Mouse (Mus musculus) E14TG2a.4 (cell line): Measurements from ENCODE around the gene Asb2.
A peak's percentile ranks its signal among the peaks of the same experiment; 100 is the strongest.

Source experiments
- H3K27me3 ChIP-seq: 2 replicates; pipeline ENCODE4 v1.6.1; 2014; ENCODE audit warnings: low read length, control low read depth; ENCODE audit not compliant: insufficient read depth
- H3K36me3 ChIP-seq: 2 replicates; pipeline ENCODE4 v1.6.1; 2014; ENCODE audit warnings: low read length, control low read depth; ENCODE audit not compliant: insufficient read depth
- H3K4me1 ChIP-seq: replicated peaks from 2 replicates; pipeline ENCODE4 v1.6.1; 2014; ENCODE audit warnings: low read depth, low read length, control low read depth
- H3K4me3 ChIP-seq: replicated peaks from 2 replicates; pipeline ENCODE4 v1.5.1; 2014; ENCODE audit warnings: mild to moderate bottlenecking, low read length
- H3K9me3 ChIP-seq: 2 replicates; pipeline ENCODE4 v1.6.1; 2014; ENCODE audit warnings: low read length, control low read depth
- CTCF ChIP-seq: conservative IDR thresholded peaks from 2 replicates; pipeline ENCODE4 v1.5.1; 2014; ENCODE audit warnings: low read length
- NANOG ChIP-seq: IDR thresholded peaks from 2 replicates; pipeline ENCODE4 v1.6.1; 2014; ENCODE audit warnings: borderline replicate concordance, low read length, mixed read lengths
- POU5F1 ChIP-seq: IDR thresholded peaks from 2 replicates; pipeline ENCODE4 v1.6.1; 2014; ENCODE audit warnings: low read length, borderline replicate concordance

Gene Asb2

DNA sequence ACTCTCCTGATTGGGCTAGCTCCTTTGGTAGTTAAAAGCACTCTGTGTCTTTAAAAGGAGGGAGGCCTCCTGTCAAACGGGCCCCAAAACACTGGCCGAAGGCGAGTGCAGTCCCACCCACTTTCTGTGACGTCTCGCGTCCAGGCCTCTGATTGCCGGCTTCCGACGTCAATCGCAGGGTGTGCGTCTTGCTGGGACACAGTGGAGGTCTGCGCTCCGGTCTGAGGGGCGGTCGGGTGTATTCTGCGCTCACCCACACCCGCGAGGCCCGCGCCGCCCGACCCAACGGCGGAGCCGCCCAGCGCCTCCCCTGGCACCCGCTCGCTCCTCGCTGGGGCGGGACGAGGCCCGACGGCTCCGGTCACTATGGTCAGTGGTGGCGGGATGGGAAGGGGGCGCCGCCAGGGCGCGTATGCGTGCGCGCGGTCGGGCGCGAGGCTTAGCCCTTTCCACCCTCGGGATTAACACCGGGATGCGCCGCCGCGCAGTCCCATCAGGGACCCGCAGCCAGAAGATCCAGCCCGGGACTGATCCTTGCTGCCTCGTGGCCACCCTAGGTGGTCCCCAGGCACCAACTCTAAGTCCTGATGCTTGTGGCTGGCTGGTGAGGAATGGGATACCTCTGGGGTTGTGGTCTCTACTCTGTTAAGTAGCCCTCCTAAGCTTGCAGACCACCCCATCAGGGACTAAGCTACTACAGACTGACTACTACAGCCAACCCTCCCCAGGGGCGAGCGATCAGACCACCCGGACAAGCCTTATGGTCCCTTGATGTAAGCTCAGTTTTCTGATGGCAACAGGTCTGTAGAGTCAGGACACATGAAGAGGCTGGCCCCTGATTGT, 32.9 kb upstream of the Asb2 start, which contains the start of gene Otub2:
TSS of gene Otub2 (plus strand) at position 178 of the 843 bp plus-strand sequence.
- H3K4me3 ChIP-seq = peak within 1 kb of the TSS; percentile 89
- H3K27me3 ChIP-seq = peaks cover 10% of the 10 kb centered on the region
- H3K9me3 ChIP-seq = no peaks in the 10 kb centered on the region
- H3K36me3 ChIP-seq = no peaks in the 10 kb centered on the region; the same call in 1 of the 2 replicates
- peaks cover 9% of the 10 kb centered on the region for H3K4me1 ChIP-seq
- TF ChIP-seq POU5F1 = no peak
- TF ChIP-seq CTCF = no peak
- no peak for TF ChIP-seq NANOG

DNA sequence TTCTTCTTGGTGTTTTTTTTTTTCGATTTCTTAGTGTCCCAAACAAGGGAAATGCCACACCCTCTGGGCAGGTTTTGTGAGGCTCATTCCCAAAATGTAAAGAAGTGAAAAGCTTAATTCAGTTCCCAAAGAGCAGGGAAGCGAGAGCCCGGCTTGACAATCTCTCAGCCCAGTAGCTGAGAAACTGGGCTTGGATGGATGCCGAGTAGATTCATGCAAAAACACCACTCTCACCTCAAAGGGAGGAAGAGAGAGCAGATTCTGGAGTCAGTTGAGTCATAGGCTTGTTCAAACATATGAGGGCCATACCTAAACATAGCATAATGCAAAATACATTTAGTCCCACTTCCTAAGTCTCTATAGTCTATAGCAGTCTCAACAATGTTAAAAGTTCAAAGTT, 24.4 kb upstream of the Asb2 start:
- TF ChIP-seq POU5F1 (no peak), CTCF (no peak)
- no peaks in the 10 kb centered on the region for H3K36me3 ChIP-seq

DNA sequence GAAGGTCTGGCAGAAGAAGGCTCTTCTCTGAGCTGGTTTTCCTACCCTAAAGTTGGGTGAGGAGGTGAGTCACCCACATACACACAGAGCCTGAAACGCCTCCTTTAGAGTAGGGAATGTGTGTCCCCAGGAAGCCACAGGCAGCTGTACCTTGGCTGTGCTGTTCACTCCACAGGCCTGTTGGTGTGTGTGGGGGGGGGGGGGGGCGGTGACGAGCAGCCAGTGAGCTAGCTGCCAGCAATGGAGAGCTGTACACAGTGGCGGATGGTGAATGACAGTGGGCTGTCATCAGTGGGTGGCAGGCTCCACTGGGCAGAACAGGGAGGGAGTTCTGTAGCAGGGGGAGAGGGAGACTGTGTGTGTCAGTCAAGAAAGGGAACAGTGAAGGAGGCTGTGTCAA, 21.0 kb upstream of the Asb2 start:
- Histone ChIP-seq H3K4me1 (0 out of 2 replicates have a peak, but pooled peaks cover 3% of the 10 kb centered on the region), H3K4me3 (no peak overlapping the region), H3K9me3 (no peaks in the 10 kb centered on the region; the same call in 1 of the 2 replicates), H3K27me3 (no peaks in the 10 kb centered on the region), H3K36me3 (no peaks in the 10 kb centered on the region)
- TF ChIP-seq POU5F1 = no peak

More for the DNA sequence above, 24.4 kb upstream of the Asb2 start:
- H3K4me1 ChIP-seq = 0 out of 2 replicates have a peak, but pooled peaks cover 3% of the 10 kb centered on the region
- no peaks in the 10 kb centered on the region for H3K27me3 ChIP-seq
- H3K4me3 ChIP-seq = no peak overlapping the region
- no peaks in the 10 kb centered on the region for H3K9me3 ChIP-seq

DNA sequence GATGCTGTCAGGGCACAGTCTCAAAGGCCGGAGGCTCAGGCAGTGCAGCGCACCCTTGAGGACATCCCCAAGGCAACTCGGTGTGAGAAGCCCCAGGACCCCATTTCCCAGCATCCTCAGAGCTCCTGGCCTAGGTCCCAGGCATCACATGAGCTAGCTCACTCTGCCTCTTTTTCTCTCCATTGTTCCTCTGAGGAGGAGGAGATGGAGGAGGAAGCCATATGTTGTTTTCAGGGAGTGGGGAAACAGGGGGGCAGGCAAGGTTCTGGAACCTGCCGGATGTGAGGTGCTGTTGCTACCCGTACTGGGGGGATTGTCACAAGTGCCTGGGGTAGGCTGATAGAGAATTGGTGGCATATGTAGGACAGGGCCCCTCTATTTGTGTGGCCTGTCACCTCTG, 20.3 kb upstream of the Asb2 start:
- H3K9me3 ChIP-seq = no peaks in the 10 kb centered on the region; the same call in 1 of the 2 replicates
- TF ChIP-seq CTCF (no peak), POU5F1 (no peak), NANOG (no peak)
- no peak overlapping the region for H3K4me3 ChIP-seq
- H3K4me1 ChIP-seq = 0 out of 2 replicates have a peak, but pooled peaks cover 3% of the 10 kb centered on the region
- H3K36me3 ChIP-seq = no peaks in the 10 kb centered on the region
- H3K27me3 ChIP-seq = peaks cover 3% of the 10 kb centered on the region

DNA sequence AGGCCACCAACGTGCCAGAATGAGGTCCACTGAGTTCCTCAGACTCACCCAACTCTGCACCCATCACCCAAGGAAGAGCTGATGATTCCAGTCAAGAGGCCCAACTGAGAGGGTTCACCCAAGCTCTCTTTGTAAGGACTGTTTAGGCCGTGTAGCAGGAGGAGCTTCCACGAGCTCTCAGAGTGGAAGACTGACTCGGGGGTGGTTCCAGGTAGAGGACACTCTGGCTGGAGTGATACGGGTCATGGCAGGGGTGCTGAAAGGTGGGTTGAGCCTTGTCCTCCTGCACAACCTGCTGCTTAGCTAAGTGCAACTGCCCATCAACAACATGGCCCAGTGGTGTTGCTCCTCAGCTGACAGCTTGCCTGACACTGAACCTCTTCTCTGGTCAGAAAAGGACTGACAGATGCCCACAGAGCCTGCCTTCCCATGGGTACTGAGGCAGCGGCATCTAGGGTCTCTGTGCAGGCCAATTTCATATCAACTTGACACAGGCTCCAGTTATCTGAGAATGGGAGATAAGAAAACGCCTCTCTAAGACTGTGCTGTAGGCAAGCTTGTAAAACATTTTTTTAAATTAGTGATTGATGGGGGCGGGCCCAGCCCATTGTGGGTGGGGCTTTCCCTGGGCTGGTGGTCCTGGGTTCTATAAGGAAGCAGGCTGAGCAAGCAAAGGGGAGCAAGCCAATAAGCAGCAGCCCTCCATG, 17.9 kb upstream of the Asb2 start:
- TF ChIP-seq CTCF (no peak), POU5F1 (no peak), NANOG (no peak)
- H3K27me3 ChIP-seq = peaks cover 16% of the 10 kb centered on the region

DNA sequence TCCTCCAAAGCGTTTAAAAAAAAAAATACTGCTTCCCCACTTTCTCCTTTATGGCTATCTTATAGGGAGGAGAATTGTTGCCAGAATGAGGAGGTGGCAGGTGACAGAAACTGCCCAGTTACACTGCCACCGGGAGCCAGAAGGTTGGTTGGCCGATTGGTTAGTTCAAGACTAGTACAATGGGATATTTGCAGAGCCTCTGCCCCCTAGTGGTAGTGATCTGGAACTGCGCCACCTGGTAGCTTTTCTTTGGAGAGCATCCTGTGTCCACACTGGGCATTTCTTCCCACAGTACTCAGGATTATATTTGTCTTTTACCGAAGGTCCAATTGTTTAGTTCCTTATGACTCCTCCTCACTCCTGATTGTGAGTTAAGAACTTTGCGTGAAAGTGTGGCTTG, 15.9 kb upstream of the Asb2 start:
- H3K4me3 ChIP-seq = no peak overlapping the region
- H3K9me3 ChIP-seq = no peaks in the 10 kb centered on the region; the same call in 1 of the 2 replicates
- peaks cover 15% of the 10 kb centered on the region for H3K4me1 ChIP-seq
- TF ChIP-seq POU5F1 = no peak
- peak; percentile 96 for TF ChIP-seq CTCF
- no peaks in the 10 kb centered on the region for H3K36me3 ChIP-seq
- peaks cover 23% of the 10 kb centered on the region for H3K27me3 ChIP-seq

More for the DNA sequence above, 17.9 kb upstream of the Asb2 start:
- H3K4me1 ChIP-seq = 0 out of 2 replicates have a peak, but pooled peaks cover 3% of the 10 kb centered on the region
- H3K36me3 ChIP-seq = no peaks in the 10 kb centered on the region
- no peak overlapping the region for H3K4me3 ChIP-seq
- H3K9me3 ChIP-seq = no peaks in the 10 kb centered on the region; the same call in 1 of the 2 replicates

DNA sequence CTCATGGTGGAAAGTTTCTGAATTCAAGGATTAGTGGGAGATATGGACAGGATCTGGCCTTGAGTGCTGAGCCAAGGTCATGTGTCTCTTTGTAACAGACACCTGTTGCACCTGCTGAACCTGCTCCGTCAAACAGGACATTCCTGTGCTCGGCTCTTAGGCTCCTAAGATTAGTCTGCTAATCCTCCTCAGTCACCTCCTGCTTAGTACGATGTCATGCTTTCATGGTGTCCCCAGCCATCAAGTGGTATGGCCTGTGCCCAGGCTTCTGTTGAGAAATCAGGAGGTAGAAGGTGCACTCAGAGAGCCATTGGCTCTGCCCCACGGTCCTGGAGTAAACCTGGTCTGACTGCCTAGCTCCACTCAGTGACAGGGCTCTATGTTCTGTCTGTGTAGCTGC, 15.1 kb upstream of the Asb2 start:
- TF ChIP-seq NANOG (no peak), POU5F1 (no peak), CTCF (no peak)
- Histone ChIP-seq H3K4me1 (peaks cover 12% of the 10 kb centered on the region), H3K27me3 (peaks cover 23% of the 10 kb centered on the region), H3K9me3 (no peaks in the 10 kb centered on the region; the same call in 1 of the 2 replicates), H3K36me3 (no peaks in the 10 kb centered on the region), H3K4me3 (no peak overlapping the region)

DNA sequence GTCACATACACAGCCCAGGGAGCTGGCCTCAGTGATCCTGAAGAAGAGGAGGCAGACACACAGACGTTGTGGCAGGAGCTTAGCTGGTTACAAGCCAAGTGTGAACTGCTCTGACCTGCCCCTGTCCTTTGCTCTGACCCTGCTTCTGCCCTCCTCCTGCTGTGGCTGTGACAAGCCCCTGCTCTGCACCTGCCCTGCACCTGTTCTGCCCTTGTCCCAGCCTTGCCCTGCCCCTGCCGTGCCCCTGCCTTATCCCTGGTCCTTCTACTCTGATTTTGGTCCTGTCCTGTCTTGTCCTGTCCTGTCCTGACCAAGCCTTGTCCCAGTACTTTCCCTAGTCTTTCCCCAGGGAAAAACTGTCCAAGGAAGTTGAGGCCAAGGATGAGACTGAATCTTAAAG, 13.0 kb upstream of the Asb2 start:
- Histone ChIP-seq H3K9me3 (no peaks in the 10 kb centered on the region), H3K36me3 (no peaks in the 10 kb centered on the region), H3K4me3 (no peak overlapping the region), H3K27me3 (peaks cover 28% of the 10 kb centered on the region), H3K4me1 (peaks cover 12% of the 10 kb centered on the region)
- no peak for TF ChIP-seq POU5F1
- TF ChIP-seq CTCF = no peak
- TF ChIP-seq NANOG = no peak
